Mouse (Mus musculus): ENCODE data around the gene Ebf1.

Gene Ebf1

GRCm38 (mm10) chr11:44785063-44785462 is 167.9 kb downstream of the Ebf1 start:
- DNase-seq, result no peak

DNA sequence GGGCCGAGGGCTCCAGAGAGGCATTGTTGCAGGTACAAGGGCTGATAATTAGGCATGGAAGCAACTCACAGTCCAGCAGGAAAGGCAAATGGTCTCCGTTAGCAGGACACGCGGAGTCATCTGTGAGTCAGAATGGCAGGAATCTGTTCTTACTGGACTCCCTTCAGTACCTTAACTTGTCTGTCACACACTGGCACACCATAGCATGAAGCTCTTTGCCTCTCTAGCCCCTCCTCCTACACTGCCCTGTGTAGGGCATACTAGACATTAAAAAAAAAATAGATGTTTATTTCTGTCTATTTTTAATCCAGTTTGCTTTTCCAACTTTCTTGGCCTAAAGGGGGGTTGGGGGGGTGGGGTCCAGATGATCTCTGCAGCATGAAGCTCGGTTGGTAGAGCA is 168.4 kb downstream of the Ebf1 start:
- DNase-seq, result no peak

DNA sequence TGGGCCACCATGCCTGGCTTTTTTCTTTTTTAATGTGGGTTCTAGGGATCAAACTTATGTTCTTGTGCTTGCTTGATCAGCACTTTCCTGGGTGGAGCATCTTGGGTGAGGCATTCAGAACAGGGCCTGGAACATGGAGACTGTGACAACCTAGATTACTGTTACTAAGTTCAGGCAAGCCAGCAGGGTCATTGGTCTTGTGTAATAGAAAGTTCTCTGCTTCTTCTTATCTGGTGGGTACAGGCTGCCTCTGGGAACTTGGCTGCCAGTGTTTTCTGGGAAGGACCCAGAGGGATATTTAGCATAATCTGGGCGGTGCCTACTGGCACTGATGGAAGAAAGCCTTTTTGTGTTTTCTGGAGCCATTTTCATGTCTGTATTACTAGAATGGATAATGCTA is 170.9 kb downstream of the Ebf1 start:
- DNase-seq, result no peak

DNA sequence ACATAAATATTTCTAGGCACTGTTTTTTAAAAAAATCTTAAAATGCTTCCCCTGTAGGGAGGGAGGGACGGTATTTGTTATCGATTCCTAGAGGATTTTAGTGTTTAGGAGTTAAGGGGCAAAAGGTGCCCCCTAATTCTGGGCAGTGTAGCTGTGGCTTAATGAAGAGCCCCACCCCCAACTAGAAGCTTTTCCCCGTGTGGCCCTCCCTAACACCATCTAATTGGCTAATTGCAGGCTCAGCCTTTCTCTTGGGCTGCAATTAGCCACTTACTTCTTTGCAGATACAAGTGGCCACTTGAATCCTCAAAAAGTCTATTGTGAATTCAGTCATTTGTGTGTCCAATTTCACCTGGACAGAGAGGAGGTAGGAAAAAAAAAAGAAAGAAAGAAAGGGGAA is 175.7 kb downstream of the Ebf1 start:
- DNase-seq, result no peak

GRCm38 (mm10) chr11:44794883-44795282 is 177.8 kb downstream of the Ebf1 start:
- no peak for DNase-seq

GRCm38 (mm10) chr11:44795767-44796166 is 178.7 kb downstream of the Ebf1 start:
- no peak for DNase-seq

DNA sequence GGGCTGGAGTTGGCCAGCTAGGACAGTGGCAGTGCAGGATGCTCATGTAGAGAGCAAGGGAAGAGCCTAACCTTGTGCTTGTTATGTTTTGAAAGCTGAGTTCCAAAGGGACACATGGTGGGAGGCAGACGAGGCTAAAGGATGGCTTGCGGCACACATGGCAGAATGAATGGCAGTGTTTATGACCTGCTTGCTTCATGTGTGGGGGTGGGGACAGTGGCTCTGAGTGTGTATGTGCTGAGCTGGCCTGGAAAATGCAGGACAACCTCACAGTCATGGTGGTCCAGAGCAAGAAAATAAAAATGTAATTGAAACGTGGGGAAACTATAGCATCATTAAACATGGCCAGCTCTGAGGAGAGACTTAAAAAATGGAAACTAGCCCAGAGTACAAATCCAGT is 181.2 kb downstream of the Ebf1 start:
- no peak for DNase-seq

GRCm38 (mm10) chr11:44804046-44804445 is 186.9 kb downstream of the Ebf1 start:
- no peak for DNase-seq

DNA sequence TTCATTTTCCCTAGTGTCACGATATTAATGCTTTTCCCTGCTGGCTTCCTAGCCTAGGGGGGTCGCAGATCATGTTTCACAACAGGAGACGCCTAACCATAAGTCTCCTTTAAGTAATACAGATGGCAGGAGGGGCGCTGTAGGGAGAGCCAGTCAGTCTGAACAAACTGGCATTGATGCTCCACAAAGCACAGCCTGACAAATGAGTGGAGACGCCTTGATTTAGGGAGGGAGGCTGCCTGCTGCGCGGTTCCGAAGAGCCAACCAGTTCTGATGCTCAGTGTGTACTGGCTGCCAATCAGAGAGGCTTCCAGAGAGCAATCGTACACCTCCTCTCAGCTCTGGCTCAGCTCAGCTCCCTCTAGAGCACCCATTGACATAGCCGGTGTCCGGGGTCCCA is 189.5 kb downstream of the Ebf1 start:
- DNase-seq, result no peak

DNA sequence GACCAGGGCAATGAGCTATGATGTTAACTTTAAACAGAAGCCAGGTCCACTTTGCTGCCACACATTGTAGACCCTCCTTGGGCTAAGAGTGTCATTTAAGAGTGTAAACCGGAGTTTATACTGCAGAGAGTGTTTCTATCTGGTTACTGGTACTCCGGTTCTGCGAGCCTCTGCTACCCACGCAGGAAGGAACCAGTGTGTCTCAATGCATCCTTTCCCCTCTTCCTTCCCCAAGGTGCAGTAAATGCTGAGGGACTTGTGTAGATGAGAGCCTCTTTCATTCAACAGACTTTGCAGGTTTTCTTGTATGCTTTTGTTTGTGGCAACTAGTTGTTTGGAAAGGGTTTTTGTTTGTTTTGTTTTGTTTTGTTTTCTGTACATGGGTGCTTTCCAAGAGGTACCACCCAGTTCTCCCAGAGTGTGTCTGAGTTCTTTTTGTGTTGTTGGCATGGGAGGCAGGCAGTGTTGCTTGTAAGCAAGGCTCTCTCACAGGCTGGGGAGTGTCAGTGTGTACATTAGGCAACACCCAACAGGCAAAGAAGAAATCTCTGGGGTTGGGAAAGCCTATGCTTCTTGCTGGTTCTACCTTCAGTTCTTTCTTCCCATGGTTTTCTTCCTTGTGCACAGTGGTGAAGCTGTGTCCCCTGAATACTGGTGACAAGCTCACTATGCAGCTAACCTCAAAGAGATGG is 191.9 kb downstream of the Ebf1 start:
- DNase-seq, result no peak

GRCm38 (mm10) chr11:44811007-44811406 is 193.9 kb downstream of the Ebf1 start:
- no peak for DNase-seq

DNA sequence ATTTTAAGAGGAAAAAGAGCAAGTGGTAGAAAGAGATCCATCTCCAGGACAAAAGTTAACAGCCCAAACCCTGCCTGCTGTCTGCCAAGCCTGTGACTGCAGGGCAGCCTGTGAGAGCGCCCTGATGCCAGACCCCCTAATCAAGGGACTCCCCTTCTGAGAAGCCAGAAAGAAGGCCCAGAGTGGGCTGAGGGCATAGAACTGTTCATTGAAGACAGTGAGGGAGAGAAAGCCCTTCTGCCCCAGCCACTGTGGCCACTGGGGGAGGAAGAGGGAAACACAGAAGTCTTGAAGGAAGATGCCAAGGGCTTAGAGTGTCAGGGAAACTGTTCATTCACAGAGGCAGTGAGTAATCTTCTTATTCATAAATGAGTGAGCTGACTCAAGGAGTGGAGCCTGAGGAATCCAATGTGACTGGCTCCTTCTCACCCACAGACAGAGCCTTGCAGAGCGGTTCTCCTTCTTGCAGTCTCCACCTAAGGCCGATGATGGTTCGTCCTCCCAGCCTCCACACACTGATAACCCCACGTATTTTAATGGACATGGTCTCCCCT is 195.2 kb downstream of the Ebf1 start:
- no peak for DNase-seq

GRCm38 (mm10) chr11:44813534-44813933 is 196.4 kb downstream of the Ebf1 start:
- no peak for DNase-seq

DNA sequence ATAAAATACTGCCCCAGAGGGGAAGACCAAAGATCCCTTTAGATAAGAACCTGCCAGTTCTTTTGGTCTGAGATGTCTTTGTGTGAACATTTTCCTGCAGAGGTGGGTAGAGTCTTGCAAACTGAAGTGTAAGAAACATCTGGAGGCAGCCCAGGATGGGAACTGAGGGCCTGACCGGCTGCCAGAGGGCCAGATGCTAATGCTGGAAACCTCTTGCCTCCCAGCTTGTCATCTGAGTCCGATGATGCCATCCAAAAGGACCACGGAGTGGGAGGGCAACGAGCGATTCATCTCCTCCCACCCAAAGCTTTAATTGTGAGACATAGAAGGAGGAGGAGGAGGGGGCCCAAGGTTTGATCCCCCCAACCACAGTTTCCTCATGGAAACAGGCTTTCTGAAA is 197.7 kb downstream of the Ebf1 start:
- no peak for DNase-seq

- no peak for DNase-seq
These were observed 198.9 kb downstream of the Ebf1 start for GRCm38 (mm10) chr11:44815991-44816390.

DNA sequence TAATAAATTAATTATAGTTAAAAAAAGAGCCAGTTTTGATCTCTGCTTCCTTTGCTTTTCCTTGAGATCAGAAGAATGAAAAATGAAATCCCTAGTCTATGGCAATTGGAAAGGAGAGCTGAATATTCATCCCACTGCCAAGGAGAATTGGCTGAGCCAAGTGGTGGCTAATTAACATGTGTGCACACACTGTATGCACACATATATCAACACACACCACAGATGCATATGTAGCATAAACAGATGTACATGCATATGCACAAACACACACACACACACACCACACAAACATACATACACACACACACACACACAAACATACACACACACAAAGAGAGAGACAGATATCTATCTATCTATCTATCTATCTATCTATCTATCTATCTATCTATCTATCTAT is 205.2 kb downstream of the Ebf1 start:
- no peak for DNase-seq

GRCm38 (mm10) chr11:44832227-44832939 is 215.3 kb downstream of the Ebf1 start:
- DNase-seq, result no peak

DNA sequence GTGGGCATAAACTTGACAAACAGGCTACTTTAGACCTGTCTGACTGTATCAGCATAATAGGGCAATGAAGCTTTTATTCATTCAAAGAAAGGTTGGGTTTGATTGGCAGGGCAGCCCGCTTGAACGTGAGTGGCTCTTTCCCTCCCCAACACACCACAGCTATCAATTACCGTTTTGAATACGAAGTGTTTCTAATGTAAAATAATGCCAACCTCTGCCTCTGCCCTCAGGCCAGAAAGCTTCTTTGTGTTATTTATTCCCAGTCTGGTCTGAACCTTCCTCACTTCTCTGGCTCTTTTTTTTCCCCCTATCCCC is 215.8 kb downstream of the Ebf1 start:
- DNase-seq, result no peak

- no peak for DNase-seq
These were observed 216.4 kb downstream of the Ebf1 start for GRCm38 (mm10) chr11:44833351-44833996.

GRCm38 (mm10) chr11:44835166-44835565 is 218.0 kb downstream of the Ebf1 start:
- no peak for DNase-seq

DNA sequence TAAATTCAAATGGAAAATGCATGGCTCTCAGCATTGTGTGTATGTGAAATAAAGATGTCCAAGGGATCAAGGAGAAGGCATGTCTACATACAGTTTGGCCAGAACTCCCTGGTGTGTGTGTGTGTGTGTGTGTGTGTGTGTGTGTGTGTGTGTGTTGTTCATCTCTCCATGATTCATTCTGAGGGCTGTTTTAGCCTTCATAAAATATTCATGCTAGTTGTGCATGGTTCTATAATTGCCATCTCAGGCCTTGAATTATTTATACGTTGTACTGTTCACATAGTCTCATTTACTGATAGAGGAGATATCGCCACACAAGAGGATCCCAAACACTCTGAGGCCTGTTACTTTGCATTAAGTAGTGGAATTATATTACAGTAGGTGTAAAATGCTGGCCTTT is 220.5 kb downstream of the Ebf1 start:
- no peak for DNase-seq

GRCm38 (mm10) chr11:44841127-44842056 is 224.3 kb downstream of the Ebf1 start:
- DNase-seq, result no peak

DNA sequence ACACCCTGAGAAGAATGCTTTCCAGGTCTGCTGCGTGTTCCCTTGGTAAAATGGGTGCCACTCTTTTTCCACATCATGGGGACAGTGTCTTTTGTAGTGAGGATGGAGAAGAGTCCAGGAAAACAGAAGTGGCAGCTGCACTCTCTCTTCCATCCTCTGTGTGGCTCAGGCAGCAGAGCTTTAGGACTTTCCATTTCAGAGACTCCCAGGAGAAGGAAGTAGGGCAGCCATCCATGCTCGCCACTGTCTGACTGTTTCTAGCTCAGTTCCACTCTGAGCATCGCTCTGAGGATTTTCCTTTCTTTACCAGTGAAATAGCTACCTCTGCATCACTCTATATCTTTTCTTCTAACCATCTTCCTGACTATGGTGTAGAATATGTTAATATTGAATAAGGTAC is 234.8 kb downstream of the Ebf1 start:
- no peak for DNase-seq
